Mouse (Mus musculus): ENCODE results near the gene Gm128. TPM values are rescaled to one million over a fixed set of nuclear protein-coding genes. Genes with fewer than 3 reads are reported as not detected.

Gm128 gene
- polyA plus RNA-seq, 1 experiment from 2014 or later = 0.37 TPM

- H3K9ac ChIP-seq = no peak overlapping the region
- 77% methylated on average over 5 of the region's 5 CpGs for WGBS
- ATAC-seq (ENCODE audit: extremely low read depth, insufficient number of reproducible peaks, low FRiP score, low TSS enrichment) = no peak
Observed at GRCm38 (mm10) chr3:95269789-95270188, 28.4 kb upstream of the Gm128 start.

GRCm38 (mm10) chr3:95267855-95268254, 26.5 kb upstream of the Gm128 start:
- Histone ChIP-seq H3K4me2 (no peak overlapping the region), H3K4me3 (no peak overlapping the region), H3K9me3 (no peaks in the 10 kb centered on the region), H3K27ac (replicated peaks) (no peak overlapping the region), H3K36me3 (peaks cover 67% of the 10 kb centered on the region), H3K9ac (no peak overlapping the region), H3K4me1 (peaks cover 16% of the 10 kb centered on the region), H3K27me3 (replicated peaks) (no peaks in the 10 kb centered on the region)
- no peak for ATAC-seq (ENCODE audit: extremely low read depth, insufficient number of reproducible peaks, low FRiP score, low TSS enrichment)

More at GRCm38 (mm10) chr3:95269789-95270188, 28.4 kb upstream of the Gm128 start:
- H3K27me3 ChIP-seq (replicated peaks) = no peaks in the 10 kb centered on the region
- no peak overlapping the region for H3K27ac ChIP-seq (replicated peaks)
- peaks cover 52% of the 10 kb centered on the region for H3K36me3 ChIP-seq
- no peaks in the 10 kb centered on the region for H3K9me3 ChIP-seq
- no peak overlapping the region for H3K4me2 ChIP-seq
- H3K4me3 ChIP-seq = no peak overlapping the region
- H3K4me1 ChIP-seq = peaks cover 26% of the 10 kb centered on the region

DNA sequence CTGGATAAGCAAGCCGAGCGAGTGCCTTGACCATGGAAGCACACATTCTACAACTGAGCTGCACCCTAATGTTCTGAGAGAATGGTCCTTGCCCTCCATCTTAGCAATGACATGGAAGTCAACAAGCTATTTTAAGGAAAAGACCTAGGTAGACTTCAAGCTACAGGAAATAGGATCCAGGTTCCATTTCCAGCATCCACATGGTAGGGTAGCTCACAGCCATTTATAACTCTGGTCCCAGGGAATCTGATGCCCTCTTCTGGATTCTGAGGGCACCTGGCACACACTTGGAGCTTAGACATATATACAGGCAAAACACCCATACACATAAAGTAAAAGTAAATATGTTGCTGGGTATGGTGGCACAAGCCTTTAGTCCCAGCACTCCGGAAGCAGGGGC, 24.7 kb upstream of the Gm128 start:
- Histone ChIP-seq H3K4me1 (peaks cover 15% of the 10 kb centered on the region), H3K4me2 (no peak overlapping the region), H3K27me3 (replicated peaks) (no peaks in the 10 kb centered on the region), H3K9me3 (no peaks in the 10 kb centered on the region), H3K27ac (replicated peaks) (no peak overlapping the region), H3K36me3 (peaks cover 81% of the 10 kb centered on the region), H3K9ac (no peak overlapping the region), H3K4me3 (no peak overlapping the region)
- ATAC-seq (ENCODE audit: extremely low read depth, insufficient number of reproducible peaks, low FRiP score, low TSS enrichment) = no peak
- 91% methylated on average over 3 of the region's 3 CpGs for WGBS

DNA sequence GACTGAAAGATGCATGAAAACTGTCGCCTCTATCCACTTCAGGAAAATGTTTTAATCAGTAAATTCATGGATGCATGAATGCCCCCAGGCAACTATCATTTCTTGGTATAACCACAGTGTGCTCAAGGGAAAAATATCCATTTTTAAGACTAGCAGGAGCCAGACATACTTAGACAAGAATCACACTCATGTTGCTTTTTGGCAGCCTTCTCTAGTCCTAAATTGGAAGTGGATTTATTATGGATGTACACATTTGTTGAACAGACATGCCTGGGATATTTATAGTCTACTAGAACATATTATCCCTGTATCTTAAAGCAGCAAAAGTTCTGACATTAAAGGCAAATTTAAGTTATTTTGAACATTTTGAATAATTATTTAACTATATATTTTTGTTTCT, 23.3 kb upstream of the Gm128 start:
- ATAC-seq (ENCODE audit: extremely low read depth, insufficient number of reproducible peaks, low FRiP score, low TSS enrichment) = no peak
- 69% methylated on average over 1 of the region's 1 CpGs for WGBS
- Histone ChIP-seq H3K36me3 (peaks cover 93% of the 10 kb centered on the region), H3K4me3 (no peak overlapping the region), H3K27ac (replicated peaks) (no peak overlapping the region), H3K27me3 (replicated peaks) (no peaks in the 10 kb centered on the region), H3K4me1 (peaks cover 7% of the 10 kb centered on the region; the same call in 1 of the 2 replicates), H3K9me3 (no peaks in the 10 kb centered on the region), H3K4me2 (no peak overlapping the region), H3K9ac (no peak overlapping the region)

- Histone ChIP-seq H3K27ac (replicated peaks) (no peak overlapping the region; the same call in 1 of the 2 replicates), H3K4me2 (no peak overlapping the region), H3K27me3 (replicated peaks) (no peaks in the 10 kb centered on the region), H3K4me1 (no peaks in the 10 kb centered on the region), H3K9ac (no peak overlapping the region), H3K4me3 (no peak overlapping the region), H3K36me3 (peaks cover 95% of the 10 kb centered on the region), H3K9me3 (no peaks in the 10 kb centered on the region)
- ATAC-seq (ENCODE audit: extremely low read depth, insufficient number of reproducible peaks, low FRiP score, low TSS enrichment) = no peak
- 48% methylated on average over 11 of the region's 11 CpGs for WGBS
Observed at GRCm38 (mm10) chr3:95263089-95263739, 21.8 kb upstream of the Gm128 start.

GRCm38 (mm10) chr3:95261975-95262374, 20.6 kb upstream of the Gm128 start:
- Histone ChIP-seq H3K36me3 (peaks cover 95% of the 10 kb centered on the region), H3K9me3 (no peaks in the 10 kb centered on the region), H3K27ac (replicated peaks) (no peak overlapping the region), H3K4me2 (no peak overlapping the region), H3K4me1 (no peaks in the 10 kb centered on the region), H3K27me3 (replicated peaks) (no peaks in the 10 kb centered on the region), H3K4me3 (no peak overlapping the region), H3K9ac (no peak overlapping the region)
- 82% methylated on average over 4 of the region's 4 CpGs for WGBS
- ATAC-seq (ENCODE audit: extremely low read depth, insufficient number of reproducible peaks, low FRiP score, low TSS enrichment) = no peak

GRCm38 (mm10) chr3:95256931-95257330, 15.5 kb upstream of the Gm128 start:
- no peaks in the 10 kb centered on the region for H3K27me3 ChIP-seq (replicated peaks)
- no peak for ATAC-seq (ENCODE audit: extremely low read depth, insufficient number of reproducible peaks, low FRiP score, low TSS enrichment)
- WGBS = 78% methylated on average over 5 of the region's 5 CpGs

DNA sequence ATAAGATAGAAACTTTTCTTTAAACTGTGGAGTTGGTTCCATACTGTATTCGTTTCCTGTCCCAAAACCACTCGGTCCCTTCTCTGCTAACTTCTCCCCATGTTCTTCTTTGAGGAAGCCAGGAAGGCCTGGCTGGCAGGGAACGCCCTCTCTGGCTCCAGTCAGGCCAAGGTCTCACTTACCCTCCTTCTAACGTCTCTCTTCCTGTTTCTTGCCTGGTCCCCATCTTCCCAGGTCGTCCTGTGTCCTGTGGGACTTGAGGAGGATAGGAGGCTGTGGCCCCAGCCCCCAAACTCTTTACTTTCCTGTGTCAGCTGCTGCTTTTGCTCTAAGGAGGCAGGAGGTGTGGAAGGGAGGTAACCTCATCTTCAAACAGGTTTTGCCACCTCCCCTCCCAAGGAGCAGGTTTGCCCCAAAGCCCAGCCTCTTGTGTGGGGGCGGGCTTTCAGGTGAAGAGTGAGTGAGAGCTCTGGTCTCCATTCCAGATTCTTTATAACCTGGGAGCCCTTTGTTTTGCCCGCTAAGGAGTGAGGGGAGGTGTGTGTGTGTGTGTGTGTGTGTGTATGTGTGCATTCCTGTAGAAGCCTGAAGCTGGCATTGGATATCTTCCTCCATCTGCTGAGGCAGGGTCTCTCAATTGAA, 9.5 kb upstream of the Gm128 start, which contains the start of gene Bnipl:
Gene Bnipl, minus strand, starts transcription at position 411 of the 642 bp plus-strand sequence.
- Histone ChIP-seq H3K36me3 (peaks cover 39% of the 10 kb centered on the region), H3K4me1 (no peaks in the 10 kb centered on the region), H3K9ac (no peak within 1 kb of the TSS), H3K9me3 (no peaks in the 10 kb centered on the region), H3K4me3 (no peak within 1 kb of the TSS), H3K4me2 (no peak within 1 kb of the TSS), H3K27ac (replicated peaks) (no peak within 1 kb of the TSS), H3K27me3 (replicated peaks) (no peaks in the 10 kb centered on the region)
- ATAC-seq (ENCODE audit: extremely low read depth, insufficient number of reproducible peaks, low FRiP score, low TSS enrichment) = no peak
- WGBS = 47% methylated on average over 7 of the region's 7 CpGs

More at GRCm38 (mm10) chr3:95256931-95257330, 15.5 kb upstream of the Gm128 start:
- Histone ChIP-seq H3K4me3 (no peak overlapping the region), H3K4me1 (no peaks in the 10 kb centered on the region), H3K27ac (replicated peaks) (no peak overlapping the region), H3K9ac (no peak overlapping the region), H3K36me3 (peaks cover 99% of the 10 kb centered on the region), H3K9me3 (no peaks in the 10 kb centered on the region), H3K4me2 (no peak overlapping the region)

GRCm38 (mm10) chr3:95250361-95250760, 9.0 kb upstream of the Gm128 start:
- Histone ChIP-seq H3K36me3 (peaks cover 38% of the 10 kb centered on the region), H3K27ac (replicated peaks) (no peak overlapping the region), H3K4me3 (no peak overlapping the region), H3K9me3 (no peaks in the 10 kb centered on the region), H3K9ac (no peak overlapping the region), H3K4me1 (no peaks in the 10 kb centered on the region), H3K4me2 (no peak overlapping the region), H3K27me3 (replicated peaks) (no peaks in the 10 kb centered on the region)
- no peak for ATAC-seq (ENCODE audit: extremely low read depth, insufficient number of reproducible peaks, low FRiP score, low TSS enrichment)
- WGBS = 71% methylated on average over 5 of the region's 5 CpGs

GRCm38 (mm10) chr3:95247660-95248336, 6.4 kb upstream of the Gm128 start:
- 50% methylated on average over 1 of the region's 1 CpGs for WGBS

GRCm38 (mm10) chr3:95246465-95247231, 5.2 kb upstream of the Gm128 start:
- no peak for ATAC-seq (ENCODE audit: extremely low read depth, insufficient number of reproducible peaks, low FRiP score, low TSS enrichment)
- H3K4me1 ChIP-seq = 0 out of 2 replicates have a peak, but pooled peaks cover 2% of the 10 kb centered on the region

More at GRCm38 (mm10) chr3:95247660-95248336, 6.4 kb upstream of the Gm128 start:
- no peaks in the 10 kb centered on the region for H3K27me3 ChIP-seq (replicated peaks)
- H3K4me3 ChIP-seq = no peak overlapping the region
- H3K9ac ChIP-seq = no peak overlapping the region
- no peaks in the 10 kb centered on the region for H3K9me3 ChIP-seq
- peaks cover 19% of the 10 kb centered on the region for H3K36me3 ChIP-seq
- no peak overlapping the region for H3K27ac ChIP-seq (replicated peaks)
- no peaks in the 10 kb centered on the region for H3K4me1 ChIP-seq
- no peak overlapping the region for H3K4me2 ChIP-seq
- no peak for ATAC-seq (ENCODE audit: extremely low read depth, insufficient number of reproducible peaks, low FRiP score, low TSS enrichment)

More at GRCm38 (mm10) chr3:95246465-95247231, 5.2 kb upstream of the Gm128 start:
- H3K9me3 ChIP-seq = no peaks in the 10 kb centered on the region
- H3K36me3 ChIP-seq = peaks cover 10% of the 10 kb centered on the region
- H3K9ac ChIP-seq = no peak overlapping the region
- H3K27me3 ChIP-seq (replicated peaks) = no peaks in the 10 kb centered on the region
- no peak overlapping the region for H3K27ac ChIP-seq (replicated peaks)
- WGBS = 78% methylated on average over 5 of the region's 5 CpGs
- H3K4me2 ChIP-seq = no peak overlapping the region
- no peak overlapping the region for H3K4me3 ChIP-seq

Data from heart, embryonic 13.5 days (tissue).